Mouse (Mus musculus): ENCODE results near the gene Hoxd12. TPM values are rescaled to one million over a fixed set of nuclear protein-coding genes. Genes with fewer than 3 reads are reported as not detected.

The Hoxd12 gene
- polyA plus RNA-seq, 1 experiment from 2014 or later: 59.3 TPM

DNA sequence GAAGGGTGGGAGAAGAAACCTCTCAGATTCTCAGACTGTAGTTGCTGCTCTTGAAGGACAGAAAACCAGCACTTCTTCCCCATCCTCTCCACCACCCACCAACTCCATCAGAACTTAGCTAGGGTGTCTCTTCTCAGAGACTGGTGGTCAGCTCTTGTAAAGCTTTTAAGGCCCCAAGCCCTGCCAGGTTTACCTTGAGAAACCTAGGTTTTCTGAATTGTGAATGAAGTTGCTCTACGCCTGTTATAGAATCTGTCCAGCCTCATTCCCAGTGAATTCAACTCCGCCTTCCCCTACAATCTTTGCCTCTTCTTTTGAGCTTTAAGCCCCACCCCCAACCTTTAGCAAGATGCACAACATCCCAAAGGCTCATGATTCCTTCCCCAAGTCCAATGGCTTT, 2.3 kb downstream of the Hoxd12 start:
- 29% methylated on average over 2 of the region's 2 CpGs for WGBS
- peak overlapping the region; percentile 99 for H3K9ac ChIP-seq
- peak overlapping the region; percentile 97 for H3K27ac ChIP-seq
- H3K4me2 ChIP-seq (replicated peaks): peak overlapping the region; percentile 75
- H3K4me3 ChIP-seq: peak overlapping the region; percentile 79
- H3K4me1 ChIP-seq: peaks cover 32% of the 10 kb centered on the region
- H3K9me3 ChIP-seq: no peaks in the 10 kb centered on the region
- H3K36me3 ChIP-seq: no peaks in the 10 kb centered on the region
- peaks cover 66% of the 10 kb centered on the region for H3K27me3 ChIP-seq
- no peak for ATAC-seq (ENCODE audit: low FRiP score, low read depth)

GRCm38 (mm10) chr2:74678891-74679595, 4.2 kb downstream of the Hoxd12 start, which contains the start of gene Hoxd11:
Gene Hoxd11, plus strand, starts transcription at chr2:74679557.
- Histone ChIP-seq H3K9ac (peak within 1 kb of the TSS; percentile 99), H3K4me2 (replicated peaks) (peak within 1 kb of the TSS; percentile 75), H3K4me1 (peaks cover 18% of the 10 kb centered on the region)

GRCm38 (mm10) chr2:74679596-74679971, 4.8 kb downstream of the Hoxd12 start:
- under 1% methylated on average over 26 of the region's 26 CpGs for WGBS
- peak overlapping the region; percentile 79 for H3K4me3 ChIP-seq
- no peaks in the 10 kb centered on the region for H3K9me3 ChIP-seq
- H3K27me3 ChIP-seq: peaks cover 73% of the 10 kb centered on the region
- peak overlapping the region; percentile 98 for H3K27ac ChIP-seq
- H3K4me2 ChIP-seq (replicated peaks): peak overlapping the region; percentile 75
- H3K9ac ChIP-seq: peak overlapping the region; percentile 99
- H3K36me3 ChIP-seq: 0 out of 2 replicates have a peak, but pooled peaks cover 5% of the 10 kb centered on the region
- peaks cover 12% of the 10 kb centered on the region; the same call in 1 of the 2 replicates for H3K4me1 ChIP-seq
- ATAC-seq (ENCODE audit: low FRiP score, low read depth): no peak

More at GRCm38 (mm10) chr2:74678891-74679595, 4.2 kb downstream of the Hoxd12 start, which contains the start of gene Hoxd11:
- Histone ChIP-seq H3K27me3 (peaks cover 73% of the 10 kb centered on the region), H3K9me3 (no peaks in the 10 kb centered on the region), H3K36me3 (no peaks in the 10 kb centered on the region), H3K4me3 (peak within 1 kb of the TSS; percentile 79), H3K27ac (peak within 1 kb of the TSS; percentile 98)
- no peak for ATAC-seq (ENCODE audit: low FRiP score, low read depth)
- WGBS: 4% methylated on average over 15 of the region's 15 CpGs

GRCm38 (mm10) chr2:74679980-74680379, 5.2 kb downstream of the Hoxd12 start:
- Histone ChIP-seq H3K4me1 (peaks cover 11% of the 10 kb centered on the region; the same call in 1 of the 2 replicates), H3K4me2 (replicated peaks) (peak overlapping the region; percentile 75), H3K4me3 (peak overlapping the region; percentile 79), H3K36me3 (0 out of 2 replicates have a peak, but pooled peaks cover 5% of the 10 kb centered on the region), H3K27me3 (peaks cover 71% of the 10 kb centered on the region), H3K9ac (peak overlapping the region; percentile 99), H3K9me3 (no peaks in the 10 kb centered on the region), H3K27ac (peak overlapping the region; percentile 98)
- 2% methylated on average over 23 of the region's 23 CpGs for WGBS
- ATAC-seq (ENCODE audit: low FRiP score, low read depth): no peak

DNA sequence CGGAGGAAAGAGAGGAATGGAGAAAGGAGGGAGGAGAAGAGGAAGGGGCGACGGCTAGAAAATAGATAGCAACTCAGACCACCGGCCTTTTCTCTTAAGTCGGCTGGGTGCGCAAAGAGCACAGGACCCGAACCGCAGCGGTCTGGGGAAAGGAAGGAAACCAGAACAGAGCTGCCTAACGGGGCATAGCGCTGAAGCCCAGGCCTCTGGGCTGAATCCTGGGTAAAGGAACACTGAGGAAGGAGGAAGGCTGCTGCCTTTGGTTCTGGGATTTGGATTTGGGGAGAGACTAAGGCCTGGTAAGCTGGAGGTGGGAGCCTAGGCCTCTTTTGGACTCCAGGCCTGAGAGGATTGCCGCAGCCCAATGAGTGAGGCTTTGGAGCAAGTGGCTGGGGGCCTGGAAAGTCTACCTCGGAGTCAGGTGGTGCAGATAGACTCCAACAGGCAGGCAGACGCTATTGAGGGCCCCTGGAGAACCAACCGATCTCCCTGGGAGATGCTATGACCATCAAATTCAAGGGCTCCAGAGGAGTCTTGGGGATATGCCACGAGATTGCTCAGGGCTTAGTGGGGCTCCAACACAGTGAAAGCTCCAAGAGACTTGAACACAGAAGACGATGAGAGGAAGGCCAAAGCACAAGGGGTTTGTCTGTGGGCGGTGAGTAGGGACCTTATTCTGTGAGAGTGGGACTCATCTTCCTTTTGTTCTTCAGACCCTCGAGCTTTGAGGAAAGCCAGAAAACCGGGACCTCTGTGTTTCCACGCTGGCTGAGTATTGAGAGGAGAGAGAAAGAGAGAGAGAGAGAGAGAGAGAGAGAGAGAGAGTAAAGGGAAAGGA, 6.0 kb downstream of the Hoxd12 start:
- Histone ChIP-seq H3K4me1 (peaks cover 4% of the 10 kb centered on the region; the same call in 1 of the 2 replicates), H3K36me3 (0 out of 2 replicates have a peak, but pooled peaks cover 5% of the 10 kb centered on the region), H3K4me3 (peak overlapping the region; percentile 79), H3K9ac (peak overlapping the region; percentile 99), H3K9me3 (no peaks in the 10 kb centered on the region), H3K4me2 (replicated peaks) (peak overlapping the region; percentile 75), H3K27ac (peak overlapping the region; percentile 98), H3K27me3 (peaks cover 66% of the 10 kb centered on the region)
- WGBS: 7% methylated on average over 21 of the region's 21 CpGs
- ATAC-seq (ENCODE audit: low FRiP score, low read depth): no peak

DNA sequence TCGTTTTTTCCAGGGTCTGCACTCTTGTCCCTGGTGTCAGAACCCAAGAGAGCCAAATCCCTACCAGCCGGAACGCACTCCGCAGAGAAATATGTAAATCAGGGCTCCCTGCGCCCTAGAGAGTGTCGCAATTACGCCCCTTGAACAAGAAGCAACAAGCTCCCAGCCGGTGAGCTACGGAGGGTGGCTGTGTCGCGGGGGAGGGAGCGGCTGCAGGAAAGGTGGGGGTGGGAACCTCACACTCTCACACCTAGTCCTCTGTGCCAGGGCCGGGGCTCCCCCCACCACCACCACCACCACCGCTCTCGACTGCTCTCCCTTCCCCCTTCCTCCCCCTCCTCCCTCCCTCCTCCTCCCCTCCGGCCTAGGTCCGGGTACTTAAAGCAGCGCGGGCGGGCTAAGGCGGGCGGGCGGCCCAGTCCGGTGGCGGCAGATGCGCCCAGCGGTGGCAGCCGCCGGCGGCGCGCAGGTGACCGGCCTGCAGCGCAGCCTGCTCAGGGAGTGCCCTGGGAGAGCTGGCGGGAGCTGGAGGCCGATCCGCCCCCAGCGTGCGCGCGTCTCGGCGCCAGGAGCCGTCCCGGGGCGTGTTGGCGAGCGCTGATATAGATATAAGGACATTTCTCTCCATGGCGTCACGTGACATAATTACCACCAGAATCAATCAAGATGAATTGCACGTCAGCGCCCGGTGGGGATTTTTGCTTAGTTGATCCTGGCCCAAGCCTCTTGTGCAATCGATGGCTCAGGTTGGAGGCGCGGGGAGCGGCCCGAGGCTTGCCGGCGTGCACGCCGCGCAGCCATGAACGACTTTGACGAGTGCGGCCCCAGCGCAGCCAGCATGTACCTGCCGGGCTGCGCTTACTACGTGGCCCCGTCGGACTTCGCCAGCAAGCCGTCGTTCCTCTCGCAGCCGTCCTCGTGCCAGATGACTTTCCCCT, 7.0 kb downstream of the Hoxd12 start:
- peak; percentile 70 for ATAC-seq (ENCODE audit: low FRiP score, low read depth)
- under 1% methylated on average over 68 of the region's 78 CpGs for WGBS
- H3K9ac ChIP-seq: peak overlapping the region; percentile 99

DNA sequence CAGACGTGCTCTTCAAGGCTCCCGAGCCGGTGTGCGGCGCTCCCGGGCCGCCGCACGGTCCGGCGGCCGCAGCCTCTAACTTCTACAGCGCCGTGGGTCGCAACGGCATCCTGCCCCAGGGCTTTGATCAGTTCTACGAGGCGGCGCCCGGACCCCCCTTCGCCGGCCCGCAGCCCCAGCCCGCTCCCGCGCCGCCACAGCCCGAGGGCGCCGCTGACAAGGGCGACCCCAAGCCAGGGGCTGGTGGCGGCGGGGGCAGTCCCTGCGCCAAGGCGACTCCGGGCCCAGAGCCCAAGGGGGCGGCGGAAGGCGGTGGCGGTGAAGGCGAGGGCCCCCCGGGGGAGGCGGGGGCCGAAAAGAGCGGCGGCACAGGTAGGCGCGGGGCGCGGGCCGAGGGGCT, 8.0 kb downstream of the Hoxd12 start:
- Histone ChIP-seq H3K9ac (peak overlapping the region; percentile 99), H3K4me3 (peak overlapping the region; percentile 79), H3K4me1 (peaks cover 13% of the 10 kb centered on the region)

More for the DNA sequence above, 7.0 kb downstream of the Hoxd12 start:
- H3K4me3 ChIP-seq: peak overlapping the region; percentile 79
- peaks cover 60% of the 10 kb centered on the region for H3K27me3 ChIP-seq
- H3K9me3 ChIP-seq: no peaks in the 10 kb centered on the region
- H3K36me3 ChIP-seq: 0 out of 2 replicates have a peak, but pooled peaks cover 5% of the 10 kb centered on the region
- peak overlapping the region; percentile 98 for H3K27ac ChIP-seq
- H3K4me1 ChIP-seq: peaks cover 4% of the 10 kb centered on the region; the same call in 1 of the 2 replicates
- H3K4me2 ChIP-seq (replicated peaks): peak overlapping the region; percentile 75

GRCm38 (mm10) chr2:74683471-74683951, 8.7 kb downstream of the Hoxd12 start:
- Histone ChIP-seq H3K36me3 (0 out of 2 replicates have a peak, but pooled peaks cover 8% of the 10 kb centered on the region), H3K9me3 (no peaks in the 10 kb centered on the region), H3K9ac (peak overlapping the region; percentile 99), H3K4me1 (peaks cover 17% of the 10 kb centered on the region), H3K4me3 (peak overlapping the region; percentile 79), H3K4me2 (replicated peaks) (peak overlapping the region; percentile 75), H3K27ac (peak overlapping the region; percentile 98), H3K27me3 (peaks cover 57% of the 10 kb centered on the region)
- peak; percentile 6; the same call in 1 of the 2 replicates for ATAC-seq (ENCODE audit: low FRiP score, low read depth)
- 1% methylated on average over 18 of the region's 18 CpGs for WGBS

More for the DNA sequence above, 8.0 kb downstream of the Hoxd12 start:
- no peak for ATAC-seq (ENCODE audit: low FRiP score, low read depth)
- H3K4me2 ChIP-seq (replicated peaks): peak overlapping the region; percentile 75
- no peaks in the 10 kb centered on the region for H3K9me3 ChIP-seq
- H3K36me3 ChIP-seq: 0 out of 2 replicates have a peak, but pooled peaks cover 8% of the 10 kb centered on the region
- peak overlapping the region; percentile 98 for H3K27ac ChIP-seq
- WGBS: 1% methylated on average over 48 of the region's 51 CpGs
- peaks cover 57% of the 10 kb centered on the region for H3K27me3 ChIP-seq

DNA sequence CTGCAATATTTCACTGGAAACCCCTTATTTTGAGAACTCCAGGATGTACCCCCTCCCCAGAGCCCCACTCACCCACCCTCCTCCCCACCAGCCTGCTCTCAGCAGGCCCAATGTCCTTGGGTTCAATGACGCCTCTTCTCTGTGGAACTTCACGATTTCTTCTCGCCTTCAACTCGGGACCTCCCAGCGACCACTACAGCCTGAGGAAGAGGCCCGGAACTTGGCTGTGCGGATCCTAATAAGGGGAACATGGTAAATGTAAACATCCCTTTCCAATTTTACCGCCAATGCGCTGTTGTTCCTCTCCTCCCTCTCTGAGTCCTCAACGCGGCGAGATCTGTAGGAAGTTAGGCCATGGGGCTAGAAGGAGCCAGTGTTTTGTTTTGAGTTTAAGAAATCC, 9.3 kb downstream of the Hoxd12 start:
- Histone ChIP-seq H3K27ac (peak overlapping the region; percentile 98), H3K36me3 (0 out of 2 replicates have a peak, but pooled peaks cover 8% of the 10 kb centered on the region), H3K9me3 (no peaks in the 10 kb centered on the region), H3K4me2 (replicated peaks) (peak overlapping the region; percentile 75), H3K27me3 (peaks cover 60% of the 10 kb centered on the region), H3K4me3 (peak overlapping the region; percentile 79), H3K9ac (peak overlapping the region; percentile 99), H3K4me1 (peaks cover 17% of the 10 kb centered on the region)
- 4% methylated on average over 12 of the region's 12 CpGs for WGBS
- no peak for ATAC-seq (ENCODE audit: low FRiP score, low read depth)

GRCm38 (mm10) chr2:74685059-74685603, 10.3 kb downstream of the Hoxd12 start:
- 0 out of 2 replicates have a peak, but pooled peaks cover 8% of the 10 kb centered on the region for H3K36me3 ChIP-seq
- H3K4me2 ChIP-seq (replicated peaks): peak overlapping the region; percentile 75
- peaks cover 59% of the 10 kb centered on the region for H3K27me3 ChIP-seq
- peaks cover 19% of the 10 kb centered on the region for H3K4me1 ChIP-seq
- H3K9me3 ChIP-seq: no peaks in the 10 kb centered on the region
- ATAC-seq (ENCODE audit: low FRiP score, low read depth): no peak
- H3K4me3 ChIP-seq: peak overlapping the region; percentile 79
- H3K27ac ChIP-seq: peak overlapping the region; percentile 98
- 15% methylated on average over 4 of the region's 4 CpGs for WGBS
- peak overlapping the region; percentile 99 for H3K9ac ChIP-seq
